Mouse (Mus musculus): ENCODE measurements around the gene Ttc28. TPM values are rescaled to one million over a fixed set of nuclear protein-coding genes. Genes with fewer than 3 reads are reported as not detected.
A peak's percentile ranks its signal among the peaks of the same experiment; 100 is the strongest.

The Ttc28 gene
- polyA plus RNA-seq, 1 experiment from 2014 or later: 14.5 TPM

- ATAC-seq: no peak
- Histone ChIP-seq H3K36me3 (ENCODE audit: control insufficient read depth, insufficient read depth, low read length) (no peaks in the 10 kb centered on the region), H3K4me2 (ENCODE audit: low read length) (peak overlapping the region; percentile 51), H3K27me3 (replicated peaks; ENCODE audit: control insufficient read depth, insufficient read depth, low read length) (no peaks in the 10 kb centered on the region), H3K27ac (ENCODE audit: low read depth, low read length) (peak overlapping the region; percentile 63), H3K9me3 (ENCODE audit: control insufficient read depth, low read length) (no peaks in the 10 kb centered on the region), H3K4me1 (ENCODE audit: control insufficient read depth, insufficient read depth, low read depth, low read length) (peaks cover 52% of the 10 kb centered on the region), H3K4me3 (ENCODE audit: low read length) (no peak overlapping the region), H3K9ac (ENCODE audit: low read depth, low read length) (no peak overlapping the region)
- 24% methylated on average over 9 of the region's 9 CpGs for WGBS
Measured at GRCm38 (mm10) chr5:111054380-111054779, 174.8 kb downstream of the Ttc28 start.

DNA sequence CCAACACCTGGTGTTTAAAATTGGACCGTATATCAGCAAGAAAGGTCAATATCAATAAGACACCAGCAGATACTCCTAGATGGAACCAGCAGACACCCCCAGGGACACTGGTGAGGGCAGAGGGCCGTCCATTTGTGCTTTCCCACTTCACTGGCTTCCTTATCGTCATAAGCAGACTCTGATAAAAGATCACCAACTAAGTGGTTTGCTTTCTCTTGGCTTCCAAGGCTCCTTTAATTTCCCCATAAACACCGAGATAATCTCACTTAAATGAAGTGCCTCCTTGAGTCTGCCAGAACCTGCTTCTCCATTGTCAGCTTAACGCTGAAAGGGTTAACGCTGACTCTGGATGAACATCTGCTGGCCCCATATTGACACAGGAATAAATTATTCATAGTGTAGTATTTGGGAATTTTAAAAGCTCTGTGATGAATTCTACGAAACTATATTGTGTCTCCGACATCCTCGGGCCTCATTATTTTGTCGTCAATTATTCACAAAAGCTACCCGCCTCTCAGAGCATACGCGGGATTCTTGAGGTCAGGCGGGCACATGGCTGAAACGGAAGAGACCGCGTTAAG is 175.3 kb downstream of the Ttc28 start:
- peak overlapping the region; percentile 12; the same call in 1 of the 2 replicates for H3K4me3 ChIP-seq (ENCODE audit: low read length)
- ATAC-seq: 0 out of 2 replicates have a peak, but pooled peaks have one; percentile 7
- WGBS: 25% methylated on average over 17 of the region's 17 CpGs
- peak overlapping the region; percentile 51 for H3K4me2 ChIP-seq (ENCODE audit: low read length)
- peak overlapping the region; percentile 77 for H3K27ac ChIP-seq (ENCODE audit: low read depth, low read length)
- peaks cover 52% of the 10 kb centered on the region for H3K4me1 ChIP-seq (ENCODE audit: control insufficient read depth, insufficient read depth, low read depth, low read length)
- no peaks in the 10 kb centered on the region for H3K36me3 ChIP-seq (ENCODE audit: control insufficient read depth, insufficient read depth, low read length)
- H3K9ac ChIP-seq (ENCODE audit: low read depth, low read length): peak overlapping the region; percentile 50; the same call in 1 of the 2 replicates
- H3K9me3 ChIP-seq (ENCODE audit: control insufficient read depth, low read length): no peaks in the 10 kb centered on the region
- no peaks in the 10 kb centered on the region for H3K27me3 ChIP-seq (replicated peaks; ENCODE audit: control insufficient read depth, insufficient read depth, low read length)

DNA sequence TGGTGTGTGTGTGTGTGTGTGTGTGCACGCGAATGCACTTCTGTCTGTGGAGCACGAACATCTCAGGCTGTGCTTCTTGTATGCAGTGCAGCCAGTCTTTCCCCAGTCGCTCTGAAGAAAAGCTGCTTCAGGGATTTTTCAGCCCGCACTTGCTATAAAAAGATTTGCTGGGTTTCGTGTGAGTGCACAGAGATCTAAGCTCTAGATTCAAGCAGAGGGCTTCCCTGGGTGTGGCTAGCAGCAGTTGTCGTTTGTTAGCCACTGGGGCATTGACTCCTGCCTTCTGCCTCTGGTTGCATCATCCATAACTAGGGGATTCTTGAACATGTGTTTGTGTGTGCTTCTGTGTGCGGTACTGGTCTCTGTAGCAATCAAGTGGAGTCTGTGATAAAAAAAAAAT is 175.9 kb downstream of the Ttc28 start:
- peak overlapping the region; percentile 12; the same call in 1 of the 2 replicates for H3K4me3 ChIP-seq (ENCODE audit: low read length)
- H3K9me3 ChIP-seq (ENCODE audit: control insufficient read depth, low read length): no peaks in the 10 kb centered on the region
- WGBS: 26% methylated on average over 8 of the region's 8 CpGs
- peaks cover 52% of the 10 kb centered on the region for H3K4me1 ChIP-seq (ENCODE audit: control insufficient read depth, insufficient read depth, low read depth, low read length)
- H3K27ac ChIP-seq (ENCODE audit: low read depth, low read length): peak overlapping the region; percentile 77
- peak overlapping the region; percentile 50; the same call in 1 of the 2 replicates for H3K9ac ChIP-seq (ENCODE audit: low read depth, low read length)
- no peaks in the 10 kb centered on the region for H3K27me3 ChIP-seq (replicated peaks; ENCODE audit: control insufficient read depth, insufficient read depth, low read length)
- H3K4me2 ChIP-seq (ENCODE audit: low read length): peak overlapping the region; percentile 51
- H3K36me3 ChIP-seq (ENCODE audit: control insufficient read depth, insufficient read depth, low read length): no peaks in the 10 kb centered on the region
- peak; percentile 19; the same call in 1 of the 2 replicates for ATAC-seq

DNA sequence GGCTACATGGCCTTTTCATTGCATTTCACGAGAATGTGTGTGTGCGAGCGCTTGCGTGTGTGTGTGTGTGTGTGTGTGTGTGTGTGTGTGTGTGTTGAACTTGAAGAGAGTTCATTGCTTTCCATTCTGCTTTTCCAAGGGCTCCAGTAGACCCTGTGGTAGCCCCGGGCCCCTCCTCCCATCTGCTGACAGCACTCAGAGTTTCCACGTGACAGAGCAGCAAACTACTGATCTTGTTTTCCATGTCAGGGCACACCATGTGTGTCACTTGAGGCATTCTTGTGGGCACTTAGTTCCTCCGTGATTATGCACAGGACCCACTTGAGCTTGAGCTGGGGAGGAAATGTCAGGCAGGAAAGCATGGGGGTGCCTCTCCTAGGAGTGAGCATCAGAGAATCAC is 177.5 kb downstream of the Ttc28 start:
- 49% methylated on average over 7 of the region's 7 CpGs for WGBS
- Histone ChIP-seq H3K4me2 (ENCODE audit: low read length) (no peak overlapping the region), H3K27me3 (replicated peaks; ENCODE audit: control insufficient read depth, insufficient read depth, low read length) (no peaks in the 10 kb centered on the region), H3K9ac (ENCODE audit: low read depth, low read length) (no peak overlapping the region), H3K4me1 (ENCODE audit: control insufficient read depth, insufficient read depth, low read depth, low read length) (peaks cover 52% of the 10 kb centered on the region), H3K4me3 (ENCODE audit: low read length) (no peak overlapping the region), H3K27ac (ENCODE audit: low read depth, low read length) (no peak overlapping the region), H3K9me3 (ENCODE audit: control insufficient read depth, low read length) (no peaks in the 10 kb centered on the region), H3K36me3 (ENCODE audit: control insufficient read depth, insufficient read depth, low read length) (no peaks in the 10 kb centered on the region)
- peak; percentile 31; the same call in 1 of the 2 replicates for ATAC-seq

DNA sequence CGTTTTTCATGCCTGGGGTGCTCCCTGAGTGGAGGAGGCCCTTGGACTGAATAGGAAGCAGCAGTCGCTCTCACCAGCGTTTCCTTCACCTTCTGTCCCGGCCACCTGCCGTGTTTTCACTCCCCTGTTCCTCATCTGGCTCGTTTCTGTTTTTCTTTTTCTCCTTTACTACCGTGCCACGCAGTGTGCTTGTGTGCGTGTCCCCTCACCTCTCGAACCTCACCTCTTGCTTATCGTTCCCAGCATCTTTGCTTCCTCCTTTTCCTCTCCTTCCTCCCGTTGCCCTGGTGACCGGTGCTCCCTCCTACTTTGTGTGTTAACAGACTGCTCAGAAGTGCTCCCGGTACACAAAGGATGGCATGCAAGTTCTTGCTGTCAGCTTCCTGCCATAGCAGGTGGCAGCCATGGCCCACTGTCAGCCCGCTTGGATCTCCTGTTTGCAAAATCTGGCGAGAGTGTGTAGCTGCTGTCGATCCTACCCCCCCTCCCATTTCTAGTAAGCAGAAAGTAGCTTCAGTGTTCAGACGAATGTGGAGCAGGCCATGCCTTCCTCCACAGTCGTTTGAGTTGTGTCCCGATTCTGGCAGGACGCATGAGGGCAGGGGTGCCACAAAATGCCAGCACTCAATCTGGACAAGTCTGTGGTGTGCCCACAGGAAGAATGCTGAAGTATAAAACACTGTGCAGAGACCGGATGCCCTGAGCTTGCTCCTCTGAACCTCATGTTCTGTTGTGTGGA is 179.0 kb downstream of the Ttc28 start:
- H3K36me3 ChIP-seq (ENCODE audit: control insufficient read depth, insufficient read depth, low read length): no peaks in the 10 kb centered on the region
- 0 out of 2 replicates have a peak overlapping the region, but pooled peaks have one; percentile 0 for H3K9ac ChIP-seq (ENCODE audit: low read depth, low read length)
- peak; percentile 41; the same call in 1 of the 2 replicates for ATAC-seq
- peaks cover 50% of the 10 kb centered on the region for H3K4me1 ChIP-seq (ENCODE audit: control insufficient read depth, insufficient read depth, low read depth, low read length)
- no peak overlapping the region for H3K4me2 ChIP-seq (ENCODE audit: low read length)
- H3K9me3 ChIP-seq (ENCODE audit: control insufficient read depth, low read length): no peaks in the 10 kb centered on the region
- no peaks in the 10 kb centered on the region for H3K27me3 ChIP-seq (replicated peaks; ENCODE audit: control insufficient read depth, insufficient read depth, low read length)
- H3K4me3 ChIP-seq (ENCODE audit: low read length): no peak overlapping the region
- WGBS: 51% methylated on average over 21 of the region's 22 CpGs
- H3K27ac ChIP-seq (ENCODE audit: low read depth, low read length): peak overlapping the region; percentile 48

- Histone ChIP-seq H3K4me1 (ENCODE audit: control insufficient read depth, insufficient read depth, low read depth, low read length) (peaks cover 42% of the 10 kb centered on the region), H3K4me2 (ENCODE audit: low read length) (no peak overlapping the region), H3K9me3 (ENCODE audit: control insufficient read depth, low read length) (no peaks in the 10 kb centered on the region), H3K27ac (ENCODE audit: low read depth, low read length) (peak overlapping the region; percentile 11; the same call in 1 of the 2 replicates), H3K36me3 (ENCODE audit: control insufficient read depth, insufficient read depth, low read length) (no peaks in the 10 kb centered on the region), H3K27me3 (replicated peaks; ENCODE audit: control insufficient read depth, insufficient read depth, low read length) (no peaks in the 10 kb centered on the region), H3K4me3 (ENCODE audit: low read length) (no peak overlapping the region), H3K9ac (ENCODE audit: low read depth, low read length) (no peak overlapping the region)
- ATAC-seq: no peak
- 80% methylated on average over 11 of the region's 11 CpGs for WGBS
Measured at GRCm38 (mm10) chr5:111059140-111059921, 179.7 kb downstream of the Ttc28 start.

GRCm38 (mm10) chr5:111060246-111060745 is 180.7 kb downstream of the Ttc28 start:
- Histone ChIP-seq H3K4me1 (ENCODE audit: control insufficient read depth, insufficient read depth, low read depth, low read length) (peaks cover 33% of the 10 kb centered on the region), H3K27me3 (replicated peaks; ENCODE audit: control insufficient read depth, insufficient read depth, low read length) (no peaks in the 10 kb centered on the region), H3K9ac (ENCODE audit: low read depth, low read length) (no peak overlapping the region), H3K27ac (ENCODE audit: low read depth, low read length) (no peak overlapping the region), H3K36me3 (ENCODE audit: control insufficient read depth, insufficient read depth, low read length) (no peaks in the 10 kb centered on the region), H3K4me2 (ENCODE audit: low read length) (no peak overlapping the region), H3K4me3 (ENCODE audit: low read length) (no peak overlapping the region), H3K9me3 (ENCODE audit: control insufficient read depth, low read length) (no peaks in the 10 kb centered on the region)
- 70% methylated on average over 6 of the region's 6 CpGs for WGBS
- ATAC-seq: no peak

GRCm38 (mm10) chr5:111063155-111063554 is 183.6 kb downstream of the Ttc28 start:
- H3K9me3 ChIP-seq (ENCODE audit: control insufficient read depth, low read length): no peaks in the 10 kb centered on the region
- peaks cover 10% of the 10 kb centered on the region for H3K4me1 ChIP-seq (ENCODE audit: control insufficient read depth, insufficient read depth, low read depth, low read length)
- no peak overlapping the region for H3K27ac ChIP-seq (ENCODE audit: low read depth, low read length)
- no peak overlapping the region for H3K4me3 ChIP-seq (ENCODE audit: low read length)
- WGBS: 97% methylated on average over 3 of the region's 3 CpGs
- no peak for ATAC-seq
- no peak overlapping the region for H3K9ac ChIP-seq (ENCODE audit: low read depth, low read length)
- H3K27me3 ChIP-seq (replicated peaks; ENCODE audit: control insufficient read depth, insufficient read depth, low read length): no peaks in the 10 kb centered on the region
- no peak overlapping the region for H3K4me2 ChIP-seq (ENCODE audit: low read length)
- no peaks in the 10 kb centered on the region for H3K36me3 ChIP-seq (ENCODE audit: control insufficient read depth, insufficient read depth, low read length)
